Mouse (Mus musculus) adrenal gland, postnatal 25 days (tissue): Measurements from ENCODE around the gene Gm6401. TPM values are rescaled to one million over a fixed set of nuclear protein-coding genes. Genes with fewer than 3 reads are reported as not detected.
"Not testable (repeated sequence)": the region's sequence is repeated elsewhere in the genome, so short reads cannot be mapped to it uniquely, and the experiment has no call there.

ENCODE experiments used
- DNase-seq: peaks from one replicate; pipeline ENCODE4 v3.0.0; 2021; ENCODE audit warnings: mixed read lengths
- long read RNA-seq: library from polyadenylated mRNA; stranded (forward); transcript quantifications from one replicate; pipeline ENCODE4 v2.0.0, GENCODE M21; 2021
- total RNA-seq: library from RNA; stranded (reverse); gene quantifications from 2 replicates; pipeline ENCODE4 v1.2.3, GENCODE M21; 2021

Gm6401 gene
- not detected in 2 replicates for total RNA-seq
- long read RNA-seq = 0 reads

DNA sequence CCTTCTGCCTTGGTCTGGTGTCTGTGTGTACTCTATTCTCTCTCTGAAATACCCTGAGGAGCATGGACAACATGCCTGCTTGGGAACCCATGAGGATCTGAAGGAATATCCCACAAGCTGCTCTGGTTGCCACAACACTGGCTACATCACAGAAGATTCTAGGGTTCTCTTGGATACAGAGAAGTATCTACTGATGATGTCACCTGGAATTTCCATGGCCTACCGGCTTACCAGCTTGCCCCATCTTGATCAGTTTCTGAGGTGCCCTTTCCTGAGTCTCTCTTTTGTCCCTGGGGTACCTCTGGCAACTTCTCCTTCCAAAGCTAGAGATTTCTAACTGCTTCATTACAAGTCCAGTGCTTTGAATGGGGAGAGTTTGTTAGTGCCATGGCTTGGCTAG, at the start of gene Gm6401:
Gene Gm6401 (minus strand): TSS at position 101 of the 400 bp plus-strand sequence.
- not testable (repeated sequence) for DNase-seq

DNA sequence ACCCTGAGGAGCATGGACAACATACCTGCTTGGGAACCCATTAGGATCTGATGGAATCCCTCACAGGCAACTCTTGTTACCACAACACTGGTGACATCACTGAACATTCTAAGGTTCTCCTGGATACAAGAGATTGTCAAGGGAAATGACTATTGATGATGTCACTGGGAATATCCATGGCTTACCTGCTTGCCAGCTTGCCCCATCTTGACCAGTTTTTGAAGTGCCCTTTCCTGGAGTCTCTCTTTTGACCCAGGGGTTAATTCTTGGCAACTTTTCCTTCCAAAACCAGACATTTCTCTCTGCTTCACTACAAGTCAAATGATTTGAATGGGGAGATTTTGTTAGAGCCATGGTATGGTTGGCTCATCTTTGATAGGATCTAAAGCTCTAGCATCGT, 15.5 kb upstream of the Gm6401 start, which contains the start of gene Gm3543:
Gene Gm3543 (minus strand): TSS at position 101 of the 400 bp plus-strand sequence.
- not testable (repeated sequence) for DNase-seq

DNA sequence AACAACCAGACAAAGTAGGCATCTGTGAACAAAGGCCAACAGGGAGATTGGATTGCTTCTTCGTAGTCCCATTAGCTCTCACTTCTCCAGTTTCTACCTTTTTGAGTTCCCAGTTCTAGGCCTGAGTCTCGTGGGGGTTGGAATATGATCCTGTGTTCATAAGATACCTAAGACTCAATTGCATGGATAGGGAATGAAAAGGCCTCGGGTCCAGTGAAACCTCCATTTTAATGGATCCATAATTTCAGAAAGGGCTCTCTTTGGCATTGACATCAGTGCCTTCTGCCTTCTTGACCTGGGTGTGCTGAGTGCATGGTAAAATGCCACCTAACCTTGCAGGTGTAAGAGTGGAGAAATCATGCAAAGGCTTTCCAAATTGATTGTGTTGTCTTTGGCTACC, 869 bp upstream of the Gm6401 start:
- not testable (repeated sequence) for DNase-seq

DNA sequence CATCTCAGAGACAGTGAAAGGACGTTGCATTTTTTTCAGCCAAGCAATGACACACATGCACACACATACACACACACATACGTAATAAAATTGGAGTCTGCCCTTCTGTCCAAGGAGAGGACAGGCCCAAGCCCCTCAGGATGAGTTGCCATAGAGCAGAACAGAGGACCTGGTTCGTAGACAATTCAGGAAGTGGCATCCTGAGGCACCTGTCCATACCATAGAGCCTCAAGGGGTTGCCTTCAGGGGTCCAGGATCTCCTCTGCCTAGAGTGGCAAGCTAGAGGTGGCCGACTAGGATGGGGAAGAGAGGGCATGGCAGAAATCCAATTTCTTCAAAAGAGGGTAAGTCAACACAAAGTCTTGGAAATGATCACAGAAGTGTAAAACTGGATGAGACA, 3.6 kb downstream of the Gm6401 start:
- not testable (repeated sequence) for DNase-seq

DNA sequence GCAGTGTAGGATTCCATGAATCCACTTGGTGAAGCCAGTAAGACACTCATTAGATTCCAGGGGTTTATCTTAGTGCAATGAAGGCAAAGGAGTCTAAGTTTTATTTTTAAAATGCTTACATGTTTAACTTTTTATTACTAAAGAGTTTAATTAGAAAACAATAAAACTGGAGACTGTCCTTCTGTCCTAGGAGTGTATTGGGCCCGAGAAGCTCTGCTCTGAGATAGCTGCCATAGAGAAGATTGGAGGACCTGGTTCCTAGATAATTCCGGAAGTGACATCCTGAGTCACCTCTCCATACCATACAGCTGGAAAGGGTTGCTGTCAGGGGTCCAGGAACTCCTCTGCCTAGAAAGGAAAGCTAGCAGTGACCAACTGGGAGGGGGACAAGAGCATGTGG, 24.0 kb downstream of the Gm6401 start, which contains the start of gene 1700024B05Rik:
Gene 1700024B05Rik (plus strand): TSS at position 301 of the 400 bp plus-strand sequence.
- not testable (repeated sequence) for DNase-seq

DNA sequence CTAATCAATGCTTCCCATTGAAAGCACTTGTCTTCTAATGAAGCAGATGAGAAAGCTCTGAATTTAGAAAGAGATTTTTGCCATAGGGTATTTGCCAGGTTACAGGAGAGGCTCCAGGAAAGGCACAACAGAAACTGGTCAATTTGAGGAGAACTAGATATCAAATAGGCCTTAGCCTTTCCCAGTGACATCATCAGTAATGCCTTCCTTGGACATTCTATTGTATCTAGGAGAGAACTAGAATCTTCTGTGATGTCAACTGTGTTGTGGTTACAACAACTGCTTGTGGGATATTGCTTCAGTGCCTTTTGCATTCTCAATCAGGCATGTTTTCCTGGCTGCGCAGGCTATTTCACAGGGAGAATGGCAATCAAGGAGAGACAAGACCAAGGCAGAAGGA, 43.1 kb downstream of the Gm6401 start, which contains the start of gene 1700049E17Rik1:
Gene 1700049E17Rik1 (plus strand): TSS at position 301 of the 400 bp plus-strand sequence.
- DNase-seq = not testable (repeated sequence)

Other genes with a start within 250 kb of the Gm6401 start
- gene Gm7929, start 217.3 kb downstream of the Gm6401 start, total RNA-seq = not detected in 2 replicates
- gene Gm47189, start 195.5 kb downstream of the Gm6401 start, total RNA-seq = not detected in 2 replicates
- gene Gm7980, start 60.6 kb downstream of the Gm6401 start, total RNA-seq = not detected in 2 replicates
- gene 1700049E17Rik1, start 43.0 kb downstream of the Gm6401 start, total RNA-seq = not detected in 2 replicates
- not detected in 2 replicates for gene 1700024B05Rik, start 23.9 kb downstream of the Gm6401 start, total RNA-seq
- gene Gm3543, start 15.4 kb upstream of the Gm6401 start, total RNA-seq = not detected in 2 replicates
- not detected in 2 replicates for gene Gm7951, start 149.4 kb upstream of the Gm6401 start, total RNA-seq
- gene Gm17027, start 194.7 kb upstream of the Gm6401 start, total RNA-seq = not detected in 2 replicates
- gene Gm3573, start 222.9 kb upstream of the Gm6401 start, total RNA-seq = not detected in 2 replicates